Comparison of ENCODE assay signal across 9 mouse cellular contexts in genomic region chr9:91355629-91356352, GRCm38 (mm10). TPM values are rescaled to one million over a fixed set of nuclear protein-coding genes. Genes with fewer than 3 reads are reported as not detected.
DNase-seq lines count a peak whose midpoint lies in the region; ATAC-seq lines count a peak whose summit lies in the region.
"Had no signal": no experiment of that assay in that cellular context is flagged by ENCODE, and none has a peak within 500 bp of the region (broad histone marks: within the 10 kb centered on the region; RNA-seq: fewer than 3 reads in every experiment).

No protein-coding gene starts in this region.

- peak; percentile 31 to 89 for DNase-seq in left cerebral cortex, postnatal 10 days (ENCODE audit: extremely low spot score in 1 of 2, low spot score in 2 of 2)
- DNase-seq in left cerebral cortex, postnatal 25 days (ENCODE audit: low spot score in 2 of 2), result no peak
- DNase-seq in cerebellum, adult 9-10 months, result peak; percentile 96
- DNase-seq in midbrain, embryonic 10.5 days (ENCODE audit: low spot score), result peak; percentile 89
- no peak for DNase-seq in ovary, postnatal 36 days (ENCODE audit: low spot score)
- DNase-seq in thymus, adult 18-20 months, result no peak
- DNase-seq in layer of hippocampus, postnatal 25 days (ENCODE audit: extremely low spot score in 1 of 2, low spot score in 1 of 2), result no peak

- H3K9me3 ChIP-seq in forebrain, embryonic 16.5 days (ENCODE audit: control insufficient read depth, low read length), result no peaks in the 10 kb centered on the region
- H3K9me3 ChIP-seq in midbrain, embryonic 10.5 days (replicated peaks), result no peaks in the 10 kb centered on the region

- H3K4me1 ChIP-seq in forebrain, embryonic 16.5 days (replicated peaks; ENCODE audit: control insufficient read depth, insufficient read depth, low read length), result peaks cover 18% of the 10 kb centered on the region
- H3K4me1 ChIP-seq in midbrain, embryonic 10.5 days, result peaks cover 63% of the 10 kb centered on the region

- ATAC-seq in forebrain, embryonic 16.5 days, result peak; percentile 79

- H3K27me3 ChIP-seq in forebrain, embryonic 16.5 days (replicated peaks; ENCODE audit: control insufficient read depth, insufficient read depth, low read length), result peaks cover 40% of the 10 kb centered on the region
- H3K27me3 ChIP-seq in midbrain, embryonic 10.5 days (ENCODE audit: low read depth, poor library complexity, severe bottlenecking), result peaks cover 100% of the 10 kb centered on the region

- no peaks in the 10 kb centered on the region for H3K36me3 ChIP-seq in forebrain, embryonic 16.5 days (ENCODE audit: control insufficient read depth, insufficient read depth)
- no peaks in the 10 kb centered on the region for H3K36me3 ChIP-seq in midbrain, embryonic 10.5 days

- peak overlapping the region; percentile 66 for H3K27ac ChIP-seq in forebrain, embryonic 16.5 days (ENCODE audit: low read length)
- H3K27ac ChIP-seq in midbrain, embryonic 10.5 days (replicated peaks), result peak overlapping the region; percentile 82
- H3K27ac ChIP-seq: macrophage had no signal

- H3K4me2 ChIP-seq in forebrain, embryonic 16.5 days (ENCODE audit: low read length), result peak overlapping the region; percentile 58

- H3K9ac ChIP-seq in forebrain, embryonic 16.5 days (replicated peaks; ENCODE audit: low read depth, low read length), result peak overlapping the region; percentile 27; the same call in 1 of the 2 replicates

- WGBS in forebrain, embryonic 16.5 days, result under 1% methylated on average over 31 of the region's 35 CpGs
- under 1% methylated on average over 32 of the region's 35 CpGs for WGBS in midbrain, embryonic 10.5 days

- peak overlapping the region; percentile 35 for H3K4me3 ChIP-seq in forebrain, embryonic 16.5 days (replicated peaks; ENCODE audit: low read length)
- peak overlapping the region; percentile 52 for H3K4me3 ChIP-seq in midbrain, embryonic 10.5 days

- intact Hi-C loops in left cerebral cortex, postnatal 10 days (cut with DNase I), result no loop called here
- intact Hi-C loops in left cerebral cortex, postnatal 25 days (cut with DNase I), result no loop called here

RNA-seq across cellular contexts. Expression of gene Zic4, which starts 6.4 kb away (rescaled TPM):
- 1 to 10 TPM; 3.4 to 4.6 TPM for total RNA-seq in left cerebral cortex, postnatal 10 days (2021)
- 1 to 10 TPM; 2.3 to 3.0 TPM for total RNA-seq in left cerebral cortex, postnatal 25 days (2021)
- 28.3 and 47.6 TPM in 2 replicates for polyA plus RNA-seq in forebrain, embryonic 16.5 days (2015; fragmentation: Nextera tagmentation; extraction: Ambion mirVana)
- 25.1 and 33.5 TPM in 2 replicates for polyA plus RNA-seq in midbrain, embryonic 10.5 days (2016; fragmentation: Nextera tagmentation; extraction: Ambion mirVana)
- 1 to 10 TPM; 2.0 to 2.1 TPM for total RNA-seq in layer of hippocampus, postnatal 25 days (2021)
- polyA plus RNA-seq: macrophage had no signal

RNA-seq across cellular contexts. Expression of gene Zic1, which starts 9.8 kb away (rescaled TPM):
- total RNA-seq in left cerebral cortex, postnatal 10 days (2021), result 10 to 100 TPM; 14.2 to 17.4 TPM
- 10 to 100 TPM; 11.1 to 11.7 TPM for total RNA-seq in left cerebral cortex, postnatal 25 days (2021)
- polyA plus RNA-seq in forebrain, embryonic 16.5 days (2015; fragmentation: Nextera tagmentation; extraction: Ambion mirVana), result 4.5 and 8.0 TPM in 2 replicates
- polyA plus RNA-seq in midbrain, embryonic 10.5 days (2016; fragmentation: Nextera tagmentation; extraction: Ambion mirVana), result 6.5 and 6.6 TPM in 2 replicates
- total RNA-seq in layer of hippocampus, postnatal 25 days (2021), result 10 to 100 TPM; 10.1 to 13.2 TPM
- polyA plus RNA-seq: macrophage had no signal

Comparison
In these comparisons a context has a peak if more than half of its experiments do, and no peak if none do; other contexts are left out.
1. DNase-seq: peak in left cerebral cortex, postnatal 10 days (2 of 2), cerebellum, adult 9-10 months (single experiment) and midbrain, embryonic 10.5 days (single experiment); none in left cerebral cortex, postnatal 25 days (0 of 2), ovary, postnatal 36 days (single experiment), thymus, adult 18-20 months (0 of 2) and layer of hippocampus, postnatal 25 days (0 of 2).